Mouse (Mus musculus) left cerebral cortex, postnatal 10 days (tissue): ENCODE measurements at regions not wholly inside any gene's neighbourhood (a gene's known extent, or its start where the extent isn't known, plus 50 kb on each side); places are given as distances from the start of the nearest gene placed in this dataset.
A peak's percentile ranks its signal among the peaks of the same experiment; 100 is the strongest.

ENCODE experiments used
- DNase-seq, 2 experiments: peaks; one replicate each; pipeline ENCODE4 v3.0.0; 2021 to 2022; ENCODE audit warnings: low spot score in 2 of 2, mixed read lengths in 1 of 2; ENCODE audit errors: extremely low spot score in 1 of 2
- intact Hi-C: fragments of 180-260 bp; cut with DNase I; formaldehyde crosslinking; loops from one replicate; pipeline ENCODE4 v1.15.1; 2025

GRCm38 (mm10) chr15:103627085-103627484, 62.2 kb upstream of the Glycam1 start:
- peak; percentile 57 to 64 for DNase-seq
- intact Hi-C loops, result no loop called here
